Mouse (Mus musculus) hindbrain, embryonic 16.5 days (tissue): ENCODE results near the gene Ccdc113. TPM values are rescaled to one million over a fixed set of nuclear protein-coding genes. Genes with fewer than 3 reads are reported as not detected.
A peak's percentile ranks its signal among the peaks of the same experiment; 100 is the strongest.

Experiments
- ATAC-seq: fragments of 200-750 bp; cut with Nextera tagmentation; 2 replicates; pipeline ENCODE4 v1.8.0; 2017; ENCODE audit warnings: moderate TSS enrichment, moderate library complexity
- H3K27ac ChIP-seq: fragments of 300-500 bp; sonication (generic); 2 replicates; pipeline ENCODE4 v1.5.1; 2014; ENCODE audit warnings: low read depth, mild to moderate bottlenecking, control low read depth, low read length, moderate library complexity
- H3K27me3 ChIP-seq: fragments of 300-500 bp; sonication (generic); replicated peaks from 2 replicates; pipeline ENCODE4 v1.6.1; 2014; ENCODE audit warnings: low read length; ENCODE audit not compliant: control insufficient read depth, insufficient read depth
- H3K36me3 ChIP-seq: fragments of 300-500 bp; sonication (generic); 2 replicates; pipeline ENCODE4 v1.6.1; 2014; ENCODE audit warnings: mild to moderate bottlenecking, low read length, moderate library complexity, mixed read lengths; ENCODE audit not compliant: control insufficient read depth, insufficient read depth
- H3K4me1 ChIP-seq: fragments of 300-500 bp; sonication (generic); 2 replicates; pipeline ENCODE4 v1.6.1; 2014; ENCODE audit warnings: low read depth, low read length; ENCODE audit not compliant: control insufficient read depth, insufficient read depth
- H3K4me2 ChIP-seq: fragments of 300-500 bp; sonication (generic); 2 replicates; pipeline ENCODE4 v1.6.1; 2014; ENCODE audit warnings: mild to moderate bottlenecking, low read length, control low read depth, moderate library complexity
- H3K4me3 ChIP-seq: fragments of 300-500 bp; sonication (generic); 2 replicates; pipeline ENCODE4 v1.5.1; 2014; ENCODE audit warnings: mild to moderate bottlenecking, low read length, control low read depth, moderate library complexity
- H3K9ac ChIP-seq: fragments of 300-500 bp; sonication (generic); 2 replicates; pipeline ENCODE4 v1.6.1; 2014; ENCODE audit warnings: low read depth, mild to moderate bottlenecking, control low read depth, low read length, moderate library complexity
- H3K9me3 ChIP-seq: fragments of 300-500 bp; sonication (generic); 2 replicates; pipeline ENCODE4 v1.6.1; 2014; ENCODE audit warnings: mild to moderate bottlenecking, low read length, moderate library complexity; ENCODE audit not compliant: control insufficient read depth
- WGBS: fragments of 180-500 bp; shearing (Covaris S2); extraction: QIAGEN DNeasy Blood & Tissue Kit; methylation state at CpG from one replicate; pipeline ENCODE4 v1.1.7; 2014; 5-methylcytosine and 5-hydroxymethylcytosine counted together
- polyA plus RNA-seq: library from polyadenylated mRNA; unstranded; fragments of >200 nt; fragmentation: Nextera tagmentation; extraction: Ambion mirVana; gene quantifications from 2 replicates; pipeline ENCODE4 v1.2.1, GENCODE M21; 2015

The Ccdc113 gene
- polyA plus RNA-seq, 1 experiment from 2014 or later: 3.4 TPM

DNA sequence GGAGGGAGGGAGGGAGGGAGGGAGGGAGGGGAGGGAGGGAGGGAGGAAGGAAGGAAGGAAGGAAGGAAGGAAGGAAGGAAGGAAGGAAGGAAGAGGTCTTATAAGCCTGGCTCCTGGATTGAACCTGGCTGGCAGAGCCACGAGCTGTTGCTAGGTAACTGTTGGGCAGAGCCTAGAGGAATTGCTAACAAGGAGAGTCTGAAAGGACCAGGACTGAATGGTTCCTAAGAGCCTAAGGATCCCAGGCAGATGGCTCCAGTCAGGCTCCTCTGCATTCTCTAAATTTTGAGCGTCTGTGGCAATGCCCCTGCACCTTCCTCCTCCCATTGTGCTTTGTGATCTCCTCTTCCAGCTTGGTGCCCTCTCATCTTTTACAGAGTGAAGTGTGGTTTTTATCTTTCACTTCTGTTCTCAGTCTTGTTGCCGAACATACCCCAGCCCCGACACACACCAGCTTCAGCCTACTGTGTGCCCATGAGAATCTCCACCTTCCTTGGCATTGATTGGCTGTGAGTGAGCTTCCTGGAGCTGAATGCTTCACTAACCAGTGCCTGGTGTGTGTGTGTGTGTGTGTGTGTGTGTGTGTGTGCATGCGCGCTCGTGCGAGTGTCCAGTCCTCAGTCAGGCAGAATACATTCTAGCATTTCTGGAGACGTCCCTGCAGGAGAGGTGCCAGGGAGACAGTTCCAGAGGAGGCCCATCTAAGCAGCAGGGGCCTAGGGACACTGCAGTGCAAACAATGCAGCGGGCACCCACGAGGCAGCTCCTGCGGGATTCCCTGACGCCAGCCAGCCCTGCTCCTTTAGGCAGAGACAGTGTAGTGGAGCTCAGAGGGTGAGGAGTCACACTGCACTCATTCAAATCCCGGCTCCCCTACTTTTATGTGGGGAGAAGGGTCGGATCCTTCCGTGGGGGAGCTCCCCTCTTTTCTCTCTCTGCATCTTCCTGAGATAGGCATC is 16.3 kb downstream of the Ccdc113 start:
- Histone ChIP-seq H3K4me3 (no peak overlapping the region), H3K4me2 (peak overlapping the region; percentile 37), H3K9ac (peak overlapping the region; percentile 38), H3K4me1 (peaks cover 11% of the 10 kb centered on the region), H3K27ac (peak overlapping the region; percentile 67), H3K9me3 (no peaks in the 10 kb centered on the region), H3K27me3 (no peaks in the 10 kb centered on the region), H3K36me3 (no peaks in the 10 kb centered on the region)
- peak; percentile 89 for ATAC-seq
- WGBS: 45% methylated on average over 16 of the region's 16 CpGs

DNA sequence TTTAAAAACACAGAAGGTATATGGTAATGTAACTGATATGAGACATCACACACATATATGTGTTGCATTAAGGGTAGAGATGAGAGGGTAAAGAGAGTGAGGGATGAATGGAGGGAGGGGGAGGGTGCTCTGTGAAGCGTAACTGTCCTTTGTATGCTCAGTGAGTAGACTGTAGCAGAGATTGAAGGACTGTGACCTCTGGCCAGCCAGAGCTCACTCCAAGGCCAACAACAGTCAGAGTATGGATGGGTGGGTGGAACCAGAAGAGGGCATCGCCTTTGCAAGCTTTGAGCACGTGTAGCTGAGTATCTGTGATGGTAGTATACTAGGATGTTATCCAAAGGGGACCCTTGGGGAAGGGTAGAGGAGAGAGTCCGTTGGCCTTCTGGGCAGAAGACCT is 17.7 kb downstream of the Ccdc113 start:
- H3K9me3 ChIP-seq: no peaks in the 10 kb centered on the region
- H3K4me2 ChIP-seq: no peak overlapping the region
- H3K27ac ChIP-seq: no peak overlapping the region
- no peak for ATAC-seq
- H3K4me3 ChIP-seq: no peak overlapping the region
- H3K27me3 ChIP-seq: no peaks in the 10 kb centered on the region
- peaks cover 11% of the 10 kb centered on the region for H3K4me1 ChIP-seq
- no peak overlapping the region for H3K9ac ChIP-seq
- no peaks in the 10 kb centered on the region for H3K36me3 ChIP-seq
- WGBS: 60% methylated on average over 4 of the region's 4 CpGs

DNA sequence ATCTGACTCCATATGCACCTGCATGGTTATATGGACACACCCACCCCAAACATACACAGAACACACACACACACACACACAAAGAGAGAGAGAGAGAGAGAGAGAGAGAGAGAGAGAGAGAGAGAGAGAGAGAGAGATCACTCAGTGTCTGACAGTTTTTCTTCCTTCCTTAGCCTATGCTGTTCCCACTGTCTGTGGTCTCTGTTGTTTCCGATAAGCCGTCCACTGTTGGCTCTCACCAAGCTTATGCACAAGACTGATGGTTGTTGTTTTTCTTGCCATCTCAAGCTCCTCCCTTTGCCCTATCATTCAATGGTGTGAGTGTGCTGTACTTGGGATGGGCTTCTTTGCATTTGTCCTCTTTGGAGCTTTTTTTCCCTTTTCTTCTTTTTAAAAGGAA is 22.1 kb downstream of the Ccdc113 start:
- H3K9me3 ChIP-seq: no peaks in the 10 kb centered on the region
- 89% methylated on average over 2 of the region's 2 CpGs for WGBS
- no peak overlapping the region for H3K27ac ChIP-seq
- H3K36me3 ChIP-seq: no peaks in the 10 kb centered on the region
- no peak for ATAC-seq
- no peak overlapping the region for H3K4me2 ChIP-seq
- no peak overlapping the region for H3K9ac ChIP-seq
- 0 out of 2 replicates have a peak, but pooled peaks cover under 1% of the 10 kb centered on the region for H3K4me1 ChIP-seq
- H3K4me3 ChIP-seq: no peak overlapping the region
- no peaks in the 10 kb centered on the region for H3K27me3 ChIP-seq

DNA sequence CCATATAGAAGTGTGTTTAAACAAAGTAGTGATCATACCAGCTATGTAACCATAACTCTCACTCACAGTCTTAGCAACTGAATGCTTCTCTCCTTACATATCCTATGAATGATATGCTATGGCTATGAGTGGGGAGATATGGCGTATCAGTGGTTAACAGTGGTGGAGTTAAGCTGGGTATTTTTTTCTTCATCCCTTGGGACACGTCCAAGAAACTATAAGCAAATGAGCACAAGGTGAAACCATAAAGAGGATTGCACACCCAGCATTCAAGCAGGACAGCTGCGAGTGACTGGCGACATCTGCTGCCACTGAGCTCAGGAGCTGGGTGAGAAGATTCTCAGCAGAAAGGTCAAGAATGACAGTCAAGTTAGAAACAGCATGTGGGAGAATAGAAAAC is 32.3 kb downstream of the Ccdc113 start:
- H3K4me3 ChIP-seq: no peak overlapping the region
- no peak for ATAC-seq
- peaks cover 8% of the 10 kb centered on the region for H3K9me3 ChIP-seq
- H3K9ac ChIP-seq: no peak overlapping the region
- H3K36me3 ChIP-seq: no peaks in the 10 kb centered on the region
- no peak overlapping the region for H3K4me2 ChIP-seq
- H3K27me3 ChIP-seq: no peaks in the 10 kb centered on the region
- WGBS: 67% methylated on average over 4 of the region's 4 CpGs
- no peak overlapping the region for H3K27ac ChIP-seq
- no peaks in the 10 kb centered on the region for H3K4me1 ChIP-seq

DNA sequence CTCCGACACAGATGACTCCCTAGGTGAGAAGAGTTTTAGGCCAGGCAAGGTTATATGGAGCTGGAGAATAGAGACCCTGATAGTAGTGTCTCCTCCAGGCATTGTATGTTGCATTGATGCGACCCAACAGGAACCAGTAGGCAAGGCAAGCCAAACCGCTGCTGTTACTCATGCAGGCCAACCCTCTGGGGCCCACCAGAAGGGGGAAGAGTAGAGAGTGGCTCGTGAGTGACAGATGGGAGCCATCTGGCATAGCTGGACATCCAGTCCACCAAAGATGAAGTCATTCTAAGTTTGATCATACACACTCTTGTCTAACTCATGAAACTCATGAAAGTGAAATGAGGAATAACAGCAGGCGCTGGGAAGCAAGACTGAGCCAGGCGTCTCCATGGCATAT is 32.9 kb downstream of the Ccdc113 start:
- peaks cover 9% of the 10 kb centered on the region for H3K9me3 ChIP-seq
- no peak overlapping the region for H3K27ac ChIP-seq
- no peak overlapping the region for H3K4me3 ChIP-seq
- no peak overlapping the region for H3K9ac ChIP-seq
- H3K36me3 ChIP-seq: no peaks in the 10 kb centered on the region
- no peak for ATAC-seq
- H3K4me1 ChIP-seq: no peaks in the 10 kb centered on the region
- H3K4me2 ChIP-seq: no peak overlapping the region
- H3K27me3 ChIP-seq: no peaks in the 10 kb centered on the region
- WGBS: 75% methylated on average over 6 of the region's 6 CpGs

DNA sequence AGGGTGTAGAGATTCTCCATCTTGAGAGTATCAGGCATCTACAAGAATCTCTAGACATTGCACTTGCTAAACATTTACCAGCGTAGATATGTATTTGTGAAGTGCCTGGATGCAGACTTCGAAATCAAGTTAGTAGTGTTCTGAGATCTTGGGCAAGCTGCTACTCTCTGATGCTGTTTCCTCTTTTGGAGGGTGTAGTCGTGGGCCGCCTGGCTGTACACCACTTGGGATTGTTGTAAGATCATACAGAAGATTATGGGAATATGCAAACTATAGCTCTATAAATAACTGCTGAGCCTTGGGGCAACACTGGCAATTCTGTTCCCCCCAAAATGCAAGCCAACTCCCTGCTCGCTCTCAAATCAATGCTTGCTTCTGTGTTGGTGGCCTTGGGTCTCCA is 39.3 kb downstream of the Ccdc113 start:
- Histone ChIP-seq H3K4me2 (no peak overlapping the region), H3K4me1 (no peaks in the 10 kb centered on the region), H3K9me3 (peaks cover 9% of the 10 kb centered on the region), H3K27me3 (no peaks in the 10 kb centered on the region), H3K27ac (no peak overlapping the region), H3K9ac (no peak overlapping the region), H3K36me3 (no peaks in the 10 kb centered on the region), H3K4me3 (no peak overlapping the region)
- no peak for ATAC-seq
- WGBS: 88% methylated on average over 5 of the region's 5 CpGs

DNA sequence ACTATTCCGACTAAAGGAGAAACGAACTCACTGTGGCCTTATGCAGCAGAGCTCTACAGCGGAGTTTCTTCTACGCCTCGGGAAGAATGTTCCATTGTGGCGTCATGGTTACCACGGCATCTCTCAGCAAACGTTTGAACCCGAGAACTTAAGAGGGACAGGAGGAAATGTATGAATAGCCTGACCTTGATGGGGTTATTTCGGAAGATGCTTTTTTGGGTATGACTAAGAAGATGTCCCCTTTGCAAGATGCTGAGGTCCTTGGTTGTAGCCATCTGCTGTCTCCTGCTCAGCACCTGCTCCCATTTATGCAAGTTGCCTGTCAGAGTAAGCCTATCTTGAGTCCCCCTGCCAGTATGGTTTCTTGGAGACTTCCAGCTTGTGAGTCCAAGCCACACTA is 42.4 kb downstream of the Ccdc113 start, which contains the start of gene Prss54:
Gene Prss54, minus strand, starts transcription at position 101 of the 400 bp plus-strand sequence.
- Histone ChIP-seq H3K4me2 (no peak within 1 kb of the TSS), H3K27me3 (no peaks in the 10 kb centered on the region), H3K9ac (no peak within 1 kb of the TSS), H3K4me1 (no peaks in the 10 kb centered on the region), H3K27ac (no peak within 1 kb of the TSS), H3K9me3 (peaks cover 1% of the 10 kb centered on the region; the same call in 1 of the 2 replicates), H3K4me3 (no peak within 1 kb of the TSS), H3K36me3 (no peaks in the 10 kb centered on the region)
- no peak for ATAC-seq
- WGBS: 82% methylated on average over 10 of the region's 10 CpGs

DNA sequence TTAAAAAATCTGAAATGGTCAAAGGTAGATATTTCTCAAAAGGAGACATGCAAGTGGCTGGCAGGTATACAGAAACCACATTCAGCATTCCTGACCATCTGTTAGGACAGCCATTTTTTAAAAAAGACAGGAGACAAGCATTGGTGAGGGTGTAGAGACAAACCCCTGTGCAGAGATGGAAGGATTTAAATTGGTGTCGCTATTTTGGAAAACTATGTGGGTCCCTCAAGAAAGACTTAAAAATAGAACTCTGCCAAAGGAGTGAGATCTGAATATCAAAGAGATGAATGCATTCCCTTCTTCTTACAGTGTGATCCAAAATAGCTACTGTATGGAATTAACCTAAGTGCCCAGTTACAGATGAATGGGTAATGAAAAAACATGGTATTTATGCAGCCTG is 53.5 kb downstream of the Ccdc113 start:
- Histone ChIP-seq H3K4me1 (no peaks in the 10 kb centered on the region), H3K4me3 (no peak overlapping the region), H3K27me3 (no peaks in the 10 kb centered on the region), H3K9ac (no peak overlapping the region), H3K9me3 (peaks cover 2% of the 10 kb centered on the region; the same call in 1 of the 2 replicates), H3K27ac (no peak overlapping the region), H3K4me2 (no peak overlapping the region), H3K36me3 (no peaks in the 10 kb centered on the region)
- 81% methylated on average over 1 of the region's 1 CpGs for WGBS
- no peak for ATAC-seq

DNA sequence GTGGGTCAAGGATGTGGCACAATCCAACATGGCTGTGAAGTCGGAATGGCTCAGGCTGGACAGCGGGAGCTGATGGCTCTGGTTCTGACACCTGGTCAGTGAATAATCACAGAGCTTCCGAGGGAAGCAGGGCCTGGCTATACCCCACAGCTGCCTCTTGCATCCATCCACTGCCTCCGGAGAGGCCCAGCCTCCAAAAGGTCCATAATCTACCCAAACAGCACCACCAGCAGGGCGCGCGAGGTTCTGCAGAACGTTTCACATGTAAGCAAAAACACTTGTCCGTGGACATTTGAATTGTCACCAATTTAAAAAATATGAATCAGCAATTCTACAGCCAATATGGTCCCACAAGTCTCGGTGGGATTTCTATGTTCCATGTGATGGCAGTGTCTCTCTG is 55.4 kb downstream of the Ccdc113 start:
- H3K9ac ChIP-seq: no peak overlapping the region
- H3K4me2 ChIP-seq: no peak overlapping the region
- H3K27me3 ChIP-seq: no peaks in the 10 kb centered on the region
- ATAC-seq: no peak
- H3K4me1 ChIP-seq: no peaks in the 10 kb centered on the region
- H3K27ac ChIP-seq: no peak overlapping the region
- H3K9me3 ChIP-seq: peaks cover 2% of the 10 kb centered on the region; the same call in 1 of the 2 replicates
- no peaks in the 10 kb centered on the region for H3K36me3 ChIP-seq
- H3K4me3 ChIP-seq: no peak overlapping the region
- 65% methylated on average over 10 of the region's 10 CpGs for WGBS
